Mouse (Mus musculus): ENCODE measurements at regions not wholly inside any gene's neighbourhood (a gene's known extent, or its start where the extent isn't known, plus 50 kb on each side); places are given as distances from the start of the nearest gene placed in this dataset.

- no peak for DNase-seq (ENCODE audit: low spot score in 2 of 2)
These were observed 185.9 kb upstream of the Npsr1 start for GRCm38 (mm10) chr9:23911851-23912250.

- no peak for DNase-seq (ENCODE audit: low spot score in 2 of 2)
These were observed 180.5 kb upstream of the Npsr1 start for GRCm38 (mm10) chr9:23917345-23917744.

- DNase-seq (ENCODE audit: low spot score in 2 of 2): peak in 1 of 2 experiments; percentile 15
These were observed 178.4 kb upstream of the Npsr1 start for GRCm38 (mm10) chr9:23919191-23919904.

- DNase-seq (ENCODE audit: low spot score in 2 of 2): no peak
These were observed 165.6 kb upstream of the Npsr1 start for GRCm38 (mm10) chr9:23932185-23932584.

GRCm38 (mm10) chr9:23934282-23934681 is 163.5 kb upstream of the Npsr1 start:
- DNase-seq (ENCODE audit: low spot score in 2 of 2): no peak

GRCm38 (mm10) chr9:23952543-23952942 is 145.3 kb upstream of the Npsr1 start:
- DNase-seq (ENCODE audit: low spot score in 2 of 2): no peak

GRCm38 (mm10) chr9:23956593-23956992 is 141.2 kb upstream of the Npsr1 start:
- DNase-seq (ENCODE audit: low spot score in 2 of 2): no peak

- DNase-seq (ENCODE audit: low spot score in 2 of 2): no peak
These were observed 128.1 kb upstream of the Npsr1 start for GRCm38 (mm10) chr9:23969736-23970135.

GRCm38 (mm10) chr9:23973206-23973605 is 124.6 kb upstream of the Npsr1 start:
- DNase-seq (ENCODE audit: low spot score in 2 of 2): peak in 1 of 2 experiments; percentile 21

GRCm38 (mm10) chr9:23977574-23977973 is 120.2 kb upstream of the Npsr1 start:
- no peak for DNase-seq (ENCODE audit: low spot score in 2 of 2)

- no peak for DNase-seq (ENCODE audit: low spot score in 2 of 2)
These were observed 91.4 kb upstream of the Npsr1 start for GRCm38 (mm10) chr9:24006353-24006752.

GRCm38 (mm10) chr9:24038274-24038673 is 59.5 kb upstream of the Npsr1 start:
- no peak for DNase-seq (ENCODE audit: low spot score in 2 of 2)
